Mouse (Mus musculus) lung, embryonic 16.5 days (tissue): ENCODE data around the gene Cbx4. TPM values are rescaled to one million over a fixed set of nuclear protein-coding genes. Genes with fewer than 3 reads are reported as not detected.

Experiments used
- ATAC-seq: fragments of 200-750 bp; cut with Nextera tagmentation; 2 replicates; pipeline ENCODE4 v1.8.0; 2017; ENCODE audit warnings: low read depth, mild to moderate bottlenecking, moderate library complexity
- H3K27ac ChIP-seq: fragments of 300-500 bp; sonication (generic); 2 replicates; pipeline ENCODE4 v1.5.1; 2014; ENCODE audit warnings: mild to moderate bottlenecking, control low read depth, low read length
- H3K27me3 ChIP-seq: fragments of 300-500 bp; sonication (generic); 2 replicates; pipeline ENCODE4 v1.6.1; 2014; ENCODE audit warnings: low read depth, low read length, mixed read lengths; ENCODE audit not compliant: control insufficient read depth, insufficient read depth
- H3K36me3 ChIP-seq: fragments of 300-500 bp; sonication (generic); 2 replicates; pipeline ENCODE4 v1.6.1; 2014; ENCODE audit warnings: low read length; ENCODE audit not compliant: control insufficient read depth, insufficient read depth
- H3K4me1 ChIP-seq: fragments of 300-500 bp; sonication (generic); replicated peaks from 2 replicates; pipeline ENCODE4 v1.6.1; 2014; ENCODE audit warnings: low read length, mixed read lengths; ENCODE audit not compliant: control insufficient read depth, insufficient read depth
- H3K4me2 ChIP-seq: fragments of 300-500 bp; sonication (generic); 2 replicates; pipeline ENCODE4 v1.6.1; 2014; ENCODE audit warnings: low read depth, low read length, control low read depth
- H3K4me3 ChIP-seq: fragments of 300-500 bp; sonication (generic); 2 replicates; pipeline ENCODE4 v1.5.1; 2014; ENCODE audit warnings: mild to moderate bottlenecking, low read length, control low read depth
- H3K9ac ChIP-seq: fragments of 300-500 bp; sonication (generic); 2 replicates; pipeline ENCODE4 v1.6.1; 2014; ENCODE audit warnings: low read length, control low read depth
- H3K9me3 ChIP-seq: fragments of 300-500 bp; sonication (generic); 2 replicates; pipeline ENCODE4 v1.6.1; 2016; ENCODE audit warnings: low read length; ENCODE audit not compliant: control insufficient read depth
- WGBS: fragments of 180-500 bp; shearing (Covaris S2); extraction: QIAGEN DNeasy Blood & Tissue Kit; methylation state at CpG from one replicate; pipeline ENCODE4 v1.1.7; 2014; 5-methylcytosine and 5-hydroxymethylcytosine counted together
- polyA plus RNA-seq: library from polyadenylated mRNA; unstranded; fragments of >200 nt; fragmentation: Nextera tagmentation; extraction: Ambion mirVana; gene quantifications from 2 replicates; pipeline ENCODE4 v1.2.1, GENCODE M21; 2015

Gene Cbx4
- polyA plus RNA-seq, 1 experiment from 2014 or later = 14.0 TPM

DNA sequence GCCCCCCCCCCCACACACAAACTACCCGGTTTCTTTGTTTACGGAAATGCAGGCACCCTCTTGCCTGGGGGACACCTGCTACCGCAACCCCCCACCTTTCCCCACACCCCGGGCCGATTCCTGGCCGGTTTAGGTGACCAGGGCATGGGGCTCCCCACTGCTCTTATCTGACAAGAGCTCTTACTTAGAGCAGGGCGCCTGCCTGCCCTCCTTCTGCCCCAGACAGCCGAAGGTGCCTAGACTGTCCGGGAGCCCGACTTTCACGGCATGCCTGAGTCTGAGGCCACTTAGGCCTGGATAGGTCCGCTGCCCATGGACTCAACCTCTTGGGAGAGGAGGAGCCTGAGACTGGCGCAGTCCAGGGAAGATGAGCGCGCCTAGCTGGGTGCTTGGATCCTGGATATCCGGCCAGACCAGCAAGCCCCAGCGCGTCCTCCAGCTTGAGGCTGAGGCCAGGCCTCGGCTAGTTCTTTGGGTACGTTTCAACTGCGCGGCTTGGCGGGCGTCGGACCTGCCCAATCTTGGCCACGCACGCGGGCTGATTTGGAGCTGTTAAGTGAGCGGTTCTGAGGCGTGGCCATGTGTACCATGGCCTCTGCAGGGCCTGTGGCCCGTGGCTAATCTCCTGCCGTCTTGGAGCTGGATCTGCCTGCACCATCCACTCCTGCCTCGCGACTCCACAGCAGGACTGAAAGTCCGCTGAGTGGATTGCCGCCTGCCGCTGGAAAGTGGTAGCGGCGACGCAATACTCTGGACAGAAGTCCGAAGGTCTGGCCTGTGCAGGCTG is 41.3 kb downstream of the Cbx4 start:
- Histone ChIP-seq H3K36me3 (no peaks in the 10 kb centered on the region), H3K4me2 (peak overlapping the region; percentile 28), H3K9me3 (no peaks in the 10 kb centered on the region), H3K9ac (no peak overlapping the region; the same call in 1 of the 2 replicates), H3K27me3 (peaks cover 77% of the 10 kb centered on the region), H3K27ac (no peak overlapping the region), H3K4me3 (peak overlapping the region; percentile 8), H3K4me1 (peaks cover 48% of the 10 kb centered on the region)
- ATAC-seq = no peak
- 2% methylated on average over 40 of the region's 41 CpGs for WGBS

DNA sequence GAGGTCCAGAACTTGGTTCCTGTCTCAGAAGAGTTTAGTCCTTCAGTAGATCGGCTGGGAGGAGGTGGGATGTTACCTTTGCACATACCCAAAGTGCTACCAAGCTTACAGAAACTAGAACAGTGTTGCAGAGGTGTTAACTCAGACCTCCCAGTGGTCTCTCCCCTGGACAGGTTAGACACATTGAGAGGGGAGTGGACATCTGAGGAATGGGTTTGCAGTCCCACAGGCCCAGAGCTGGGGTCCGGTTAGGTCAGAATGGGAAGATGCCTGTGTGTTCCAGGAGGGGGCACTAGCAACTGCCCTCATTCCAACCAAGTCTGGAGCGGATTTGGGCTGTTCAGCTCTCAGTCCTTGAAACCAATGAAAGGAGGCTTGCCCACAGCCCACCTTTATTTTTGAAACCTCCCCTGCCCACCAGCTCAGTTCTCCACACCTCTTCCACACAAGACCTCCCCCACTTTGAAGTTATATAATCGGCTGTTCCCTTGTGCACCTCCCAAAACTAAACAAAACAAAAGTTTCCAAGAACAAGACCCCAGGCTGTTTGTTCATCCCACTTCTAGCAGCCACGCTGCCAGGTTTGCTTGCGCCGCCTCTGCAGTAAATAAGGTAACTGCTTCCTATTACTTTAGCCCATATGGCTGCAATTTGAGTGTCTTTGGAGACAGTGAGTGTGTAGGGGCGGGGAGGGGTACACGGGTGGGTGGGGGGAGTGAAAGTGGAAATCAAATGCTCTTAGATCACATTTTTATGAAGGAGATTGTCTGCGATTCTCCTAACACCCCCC is 42.1 kb downstream of the Cbx4 start:
- Histone ChIP-seq H3K4me2 (no peak overlapping the region), H3K36me3 (peaks cover 1% of the 10 kb centered on the region), H3K9me3 (no peaks in the 10 kb centered on the region), H3K27me3 (peaks cover 70% of the 10 kb centered on the region), H3K9ac (no peak overlapping the region), H3K4me3 (no peak overlapping the region), H3K27ac (no peak overlapping the region), H3K4me1 (peaks cover 52% of the 10 kb centered on the region)
- ATAC-seq = no peak
- WGBS = 3% methylated on average over 10 of the region's 10 CpGs

DNA sequence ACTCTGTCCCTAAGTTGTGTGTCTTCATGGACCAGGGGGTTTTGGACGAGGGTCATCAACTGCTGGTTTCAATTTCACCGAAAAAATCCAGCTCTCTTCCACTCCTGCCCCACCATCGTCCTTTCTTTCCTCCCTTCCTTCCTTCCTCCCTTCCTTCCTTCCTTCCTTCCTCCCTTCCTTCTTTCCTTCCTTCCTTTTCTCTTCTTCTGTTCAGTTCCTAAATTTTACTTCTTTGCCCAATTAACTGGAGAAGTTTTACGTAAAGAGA is 42.8 kb downstream of the Cbx4 start:
- H3K9ac ChIP-seq = no peak overlapping the region
- H3K4me1 ChIP-seq = peaks cover 53% of the 10 kb centered on the region
- peaks cover 7% of the 10 kb centered on the region for H3K36me3 ChIP-seq
- H3K4me3 ChIP-seq = no peak overlapping the region
- no peak overlapping the region for H3K27ac ChIP-seq
- no peaks in the 10 kb centered on the region for H3K9me3 ChIP-seq
- H3K27me3 ChIP-seq = peaks cover 69% of the 10 kb centered on the region
- no peak overlapping the region for H3K4me2 ChIP-seq
- 8% methylated on average over 4 of the region's 4 CpGs for WGBS
- no peak for ATAC-seq

DNA sequence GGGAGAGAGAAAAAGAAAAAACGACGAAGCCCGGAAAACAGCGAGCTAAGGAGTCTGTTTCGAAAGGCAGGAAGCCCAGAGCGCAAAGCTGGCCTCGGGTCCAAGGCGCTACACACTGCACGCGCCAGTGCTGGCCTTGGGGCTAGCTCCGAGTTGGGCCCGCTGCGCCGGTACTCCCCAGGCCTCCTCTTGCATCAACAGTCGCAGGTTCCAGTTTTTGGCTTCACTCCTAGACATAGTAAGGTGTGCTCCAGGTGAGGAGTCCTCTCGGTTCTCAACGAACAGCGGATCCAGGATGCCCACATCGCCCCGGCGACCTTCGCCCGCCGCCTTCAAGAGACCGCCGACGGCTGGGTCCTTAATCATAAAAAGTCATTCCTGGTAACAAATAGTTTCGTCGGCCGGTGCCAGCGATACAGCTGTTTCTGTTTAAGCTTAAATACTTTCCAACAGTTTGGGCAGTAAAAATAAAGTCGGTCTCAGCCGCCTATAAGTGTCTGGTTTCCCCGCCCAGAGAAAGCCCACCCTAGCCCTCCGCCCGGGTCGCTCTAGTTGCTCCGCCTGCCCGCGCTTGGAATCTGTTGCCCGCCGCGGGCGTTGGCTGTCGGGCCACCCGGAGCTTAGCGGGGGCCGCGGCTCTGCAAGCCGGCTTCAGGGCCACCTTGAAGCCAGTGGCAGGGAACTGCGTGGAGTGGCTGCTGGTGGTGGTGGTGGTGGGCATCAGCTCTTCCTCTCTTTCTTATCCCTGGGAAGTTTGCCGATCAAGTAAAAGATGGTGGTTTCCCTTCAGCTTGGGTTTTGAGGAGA is 43.4 kb downstream of the Cbx4 start:
- WGBS = 1% methylated on average over 52 of the region's 52 CpGs
- Histone ChIP-seq H3K4me1 (peaks cover 56% of the 10 kb centered on the region), H3K4me3 (peak overlapping the region; percentile 7; the same call in 1 of the 2 replicates), H3K9me3 (no peaks in the 10 kb centered on the region), H3K27me3 (peaks cover 64% of the 10 kb centered on the region), H3K36me3 (peaks cover 7% of the 10 kb centered on the region), H3K4me2 (peak overlapping the region; percentile 1; the same call in 1 of the 2 replicates), H3K27ac (no peak overlapping the region), H3K9ac (no peak overlapping the region)
- no peak for ATAC-seq

DNA sequence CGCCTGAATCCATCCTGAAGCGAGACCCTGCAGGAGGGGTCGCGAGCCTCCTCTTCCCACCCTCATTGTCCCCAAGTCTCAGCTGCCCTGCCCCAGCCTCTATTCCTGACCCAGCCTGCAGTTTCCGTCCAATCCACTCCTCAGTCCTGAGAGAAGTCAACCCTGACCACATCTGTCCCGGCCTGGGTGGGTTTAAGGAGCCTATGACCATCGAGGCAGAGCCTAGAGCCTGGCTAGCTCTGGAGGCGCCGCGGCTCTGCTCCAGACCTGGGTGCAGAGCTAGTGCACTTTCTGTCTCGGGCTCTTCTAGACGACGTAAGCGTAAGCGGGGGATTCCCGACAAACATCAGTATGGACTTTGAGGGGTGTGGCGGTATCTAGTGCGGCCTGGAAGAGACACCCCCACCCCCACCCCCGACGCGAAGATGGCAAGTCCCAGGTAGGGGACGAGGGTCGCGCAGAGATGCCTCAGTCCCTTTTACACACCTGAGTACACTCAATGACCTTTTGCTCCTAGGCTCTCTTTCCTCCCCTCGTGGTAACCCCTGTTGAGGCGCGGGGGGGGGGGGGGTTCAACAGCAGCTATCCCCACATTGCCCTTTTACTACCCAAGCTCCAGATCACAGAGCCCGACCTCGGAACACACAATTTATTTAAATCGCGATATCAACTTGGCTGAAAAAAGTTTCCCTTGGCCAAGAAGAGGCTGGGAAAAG is 44.1 kb downstream of the Cbx4 start:
- H3K4me2 ChIP-seq = peak overlapping the region; percentile 86
- peak overlapping the region; percentile 68 for H3K9ac ChIP-seq
- H3K27ac ChIP-seq = no peak overlapping the region
- peaks cover 57% of the 10 kb centered on the region for H3K4me1 ChIP-seq
- under 1% methylated on average over 31 of the region's 31 CpGs for WGBS
- H3K9me3 ChIP-seq = no peaks in the 10 kb centered on the region
- H3K27me3 ChIP-seq = peaks cover 57% of the 10 kb centered on the region
- H3K4me3 ChIP-seq = peak overlapping the region; percentile 65
- ATAC-seq = no peak
- H3K36me3 ChIP-seq = peaks cover 7% of the 10 kb centered on the region

DNA sequence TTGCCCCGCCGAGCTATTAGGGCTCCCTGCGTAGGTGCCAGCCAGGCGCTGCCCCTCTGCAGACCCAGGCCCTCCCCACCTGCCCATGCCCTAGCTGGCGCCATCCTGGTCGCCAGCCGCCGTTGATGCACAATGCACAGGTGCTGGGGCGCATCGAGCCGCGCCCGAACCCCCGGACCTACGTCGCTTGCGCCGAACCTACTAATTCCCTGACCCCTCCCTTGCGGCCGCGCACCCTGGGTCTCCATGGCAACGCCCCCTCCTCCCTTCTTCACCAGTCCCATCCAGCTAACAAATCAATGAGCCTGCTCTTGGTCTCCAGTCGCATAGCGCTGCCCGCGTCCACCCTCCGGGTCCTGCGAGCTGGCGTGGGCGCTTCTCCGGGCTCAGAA is 44.7 kb downstream of the Cbx4 start:
- H3K4me3 ChIP-seq = peak overlapping the region; percentile 65
- ATAC-seq = peak; percentile 45; the same call in 1 of the 2 replicates
- H3K36me3 ChIP-seq = peaks cover 7% of the 10 kb centered on the region
- H3K27me3 ChIP-seq = peaks cover 57% of the 10 kb centered on the region
- H3K4me1 ChIP-seq = peaks cover 54% of the 10 kb centered on the region
- under 1% methylated on average over 31 of the region's 31 CpGs for WGBS
- peak overlapping the region; percentile 68 for H3K9ac ChIP-seq
- H3K27ac ChIP-seq = no peak overlapping the region
- H3K9me3 ChIP-seq = no peaks in the 10 kb centered on the region
- H3K4me2 ChIP-seq = peak overlapping the region; percentile 86

DNA sequence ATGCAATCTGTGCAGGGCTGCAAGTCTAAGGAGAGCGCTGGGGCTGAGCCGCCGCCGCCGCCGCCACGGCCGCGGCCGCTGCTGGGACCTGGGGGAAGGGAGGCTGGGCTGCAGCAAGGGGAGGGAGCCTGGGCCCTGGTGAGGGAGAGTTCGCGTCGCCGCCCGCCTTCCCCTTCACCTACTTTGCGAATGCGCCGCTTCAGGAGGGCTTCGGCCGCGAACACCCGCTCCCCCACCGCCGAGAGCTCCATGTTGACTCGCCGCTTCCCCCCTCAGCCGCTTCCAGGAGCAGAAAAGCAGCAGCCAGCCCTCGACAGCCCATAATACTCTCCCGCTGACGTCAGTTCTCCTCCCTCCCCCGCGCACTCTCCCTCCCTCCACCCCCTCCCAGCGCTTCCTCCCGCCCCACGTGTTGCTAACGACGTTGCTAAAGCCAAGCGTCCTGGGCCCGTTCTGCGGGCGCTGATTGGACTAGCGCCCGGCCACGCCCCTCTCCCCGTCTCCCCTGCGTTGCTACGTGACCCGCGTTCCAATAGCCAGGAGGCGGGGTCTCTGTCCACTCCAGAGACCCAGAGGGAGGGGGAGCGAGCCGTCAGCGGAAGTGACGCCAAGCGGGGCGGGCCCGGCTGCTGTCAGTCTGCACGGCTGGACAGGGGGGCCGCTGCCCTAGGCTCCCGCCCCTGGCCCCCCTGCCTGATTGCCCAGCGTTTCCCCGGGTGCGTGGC is 45.3 kb downstream of the Cbx4 start, which contains the start of gene Cbx8:
Gene Cbx8 (minus strand): TSS at position 370 of the 725 bp plus-strand sequence.
- peaks cover 57% of the 10 kb centered on the region for H3K27me3 ChIP-seq
- peak within 1 kb of the TSS; percentile 80 for H3K27ac ChIP-seq
- H3K4me2 ChIP-seq = peak within 1 kb of the TSS; percentile 90
- H3K4me1 ChIP-seq = peaks cover 51% of the 10 kb centered on the region
- H3K9me3 ChIP-seq = no peaks in the 10 kb centered on the region
- H3K9ac ChIP-seq = peak within 1 kb of the TSS; percentile 91
- WGBS = 1% methylated on average over 39 of the region's 63 CpGs
- H3K4me3 ChIP-seq = peak within 1 kb of the TSS; percentile 79
- ATAC-seq = peak; percentile 95
- peaks cover 7% of the 10 kb centered on the region for H3K36me3 ChIP-seq

DNA sequence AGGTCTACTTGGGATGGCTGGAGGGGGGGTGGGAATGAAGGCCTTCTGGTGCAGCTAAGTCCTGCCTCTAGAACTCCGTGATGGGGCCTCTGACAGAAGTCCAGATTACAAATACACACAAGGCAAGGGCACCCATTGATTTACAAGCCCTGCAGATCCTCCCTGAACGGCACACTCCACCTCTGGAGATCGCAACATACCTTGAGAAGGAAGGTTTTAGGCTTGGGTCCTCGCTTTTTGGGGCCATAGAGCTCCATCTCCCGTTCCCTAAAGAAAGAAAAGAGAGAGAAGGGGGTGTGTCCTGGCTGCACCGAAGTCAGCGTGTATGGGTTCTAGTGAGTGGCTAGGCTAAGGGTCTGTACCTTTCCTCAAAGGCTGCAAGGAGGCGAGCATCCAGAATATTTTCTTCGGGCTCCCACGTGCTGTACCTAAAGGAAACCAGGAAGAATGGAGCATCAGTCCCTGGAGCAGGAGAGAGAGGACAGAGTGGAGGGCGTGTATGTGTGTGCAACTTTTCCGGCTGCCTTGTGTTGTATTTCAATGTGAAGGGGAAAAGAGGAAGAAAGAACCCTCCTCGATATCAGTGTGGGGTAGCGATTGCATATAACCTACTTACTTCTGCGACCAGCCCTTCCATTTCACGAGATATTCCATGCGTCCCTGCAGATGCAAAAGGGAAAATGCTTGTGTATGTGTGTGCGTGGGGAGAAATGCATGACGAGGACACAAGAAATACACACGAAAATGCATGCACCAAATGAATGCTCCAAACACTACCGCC is 46.1 kb downstream of the Cbx4 start:
- Histone ChIP-seq H3K4me2 (peak overlapping the region; percentile 90), H3K9ac (peak overlapping the region; percentile 91), H3K4me1 (peaks cover 50% of the 10 kb centered on the region), H3K27ac (peak overlapping the region; percentile 80), H3K36me3 (peaks cover 7% of the 10 kb centered on the region), H3K27me3 (peaks cover 57% of the 10 kb centered on the region), H3K9me3 (no peaks in the 10 kb centered on the region), H3K4me3 (peak overlapping the region; percentile 79)
- WGBS = 17% methylated on average over 21 of the region's 21 CpGs
- no peak for ATAC-seq
